Mouse (Mus musculus) heart, postnatal 25 days (tissue): ENCODE results near the gene Smr2. TPM values are rescaled to one million over a fixed set of nuclear protein-coding genes. Genes with fewer than 3 reads are reported as not detected.
"Not testable (repeated sequence)": the region's sequence is repeated elsewhere in the genome, so short reads cannot be mapped to it uniquely, and the experiment has no call there.

ENCODE experiments used
- DNase-seq: peaks from one replicate; pipeline ENCODE4 v3.0.0; 2022; ENCODE audit warnings: low spot score
- intact Hi-C: fragments of 180-260 bp; cut with DNase I; formaldehyde crosslinking; loops from one replicate; pipeline ENCODE4 v1.15.1; 2025
- total RNA-seq, 2 experiments: library from RNA; stranded (reverse); gene quantifications; 2 replicates each; pipeline ENCODE4 v1.2.3; 2021

Gene Smr2
- total RNA-seq = not detected

DNA sequence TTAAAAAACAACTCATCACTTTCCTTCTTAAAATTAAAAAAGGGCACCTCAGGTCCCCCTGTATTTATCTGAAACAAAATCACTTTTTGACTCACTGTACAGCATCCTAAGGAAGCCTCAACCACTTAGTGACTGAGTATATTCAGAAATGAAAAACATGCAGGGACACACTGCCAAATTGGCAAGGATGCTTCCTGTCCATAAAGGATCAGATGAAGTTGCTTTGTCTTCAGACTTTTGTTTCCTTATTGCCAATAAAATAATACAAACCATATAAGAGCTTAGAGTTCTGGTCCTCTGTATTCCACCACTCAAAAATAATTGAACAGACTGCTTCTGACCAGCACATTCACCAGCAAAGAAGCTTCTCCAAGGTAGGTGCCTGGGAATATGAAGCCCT lies at the start of gene Smr2:
Smr2 (plus strand) TSS at position 301 of the 400 bp plus-strand sequence.
- intact Hi-C loops, DNase-seq: not testable (repeated sequence)

DNA sequence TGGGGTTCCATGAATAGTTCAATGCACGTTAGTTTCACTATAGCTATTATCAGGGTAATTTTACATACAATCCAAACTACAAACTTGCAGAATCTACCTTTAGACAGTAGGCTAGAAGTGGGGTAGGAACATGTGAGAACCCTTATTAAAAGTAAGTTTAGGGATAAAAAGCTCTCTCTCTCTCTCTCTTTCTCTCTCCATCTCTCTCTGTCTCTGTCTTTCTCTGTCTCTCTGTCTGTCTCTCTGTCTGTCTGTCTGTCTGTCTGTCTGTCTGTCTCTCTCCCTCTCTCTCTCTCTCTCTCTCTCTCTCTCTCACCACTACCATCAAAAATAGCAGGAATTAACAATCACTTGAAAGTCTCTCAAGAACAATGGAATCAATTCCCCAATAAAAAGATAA lies 25.1 kb downstream of the Smr2 start, which contains the start of gene Gm11116:
Gm11116 (minus strand) TSS at position 101 of the 400 bp plus-strand sequence.
- intact Hi-C loops = no loop called here
- no peak for DNase-seq

DNA sequence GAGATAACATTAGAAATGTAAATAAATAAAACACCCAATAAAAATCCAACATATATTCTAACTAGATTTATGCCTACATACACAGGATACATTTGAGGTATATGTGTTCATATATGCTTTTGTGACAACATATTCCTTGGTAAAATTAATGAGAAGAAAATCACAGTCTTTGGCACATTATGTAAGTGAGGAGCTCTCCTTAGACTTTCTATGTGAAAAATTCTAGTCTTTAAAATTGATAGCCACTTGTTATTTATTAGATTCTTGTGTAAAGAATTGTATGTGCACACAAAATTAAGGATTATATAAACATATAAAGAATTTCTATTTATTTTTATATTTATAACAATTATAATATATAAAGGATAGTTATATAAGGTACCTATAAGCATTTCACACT lies 67.6 kb downstream of the Smr2 start, which contains the start of gene Gm11115:
Gm11115 (minus strand) TSS at position 101 of the 400 bp plus-strand sequence.
- intact Hi-C loops = no loop called here
- no peak for DNase-seq

Other genes with a start within 250 kb of the Smr2 start
- gene Odam, start 201.5 kb upstream of the Smr2 start, total RNA-seq = not detected
- not detected for gene Csn3, start 161.0 kb upstream of the Smr2 start, total RNA-seq
- gene 2310003L06Rik, start 117.1 kb upstream of the Smr2 start, total RNA-seq = not detected
- not detected for gene Gm28434, start 117.0 kb upstream of the Smr2 start, total RNA-seq
- gene Cabs1, start 107.1 kb upstream of the Smr2 start, total RNA-seq = not detected
- gene Smr3a, start 84.0 kb upstream of the Smr2 start, total RNA-seq = not detected
- not detected for gene Gm11116, start 25.0 kb downstream of the Smr2 start, total RNA-seq
- gene Gm11115, start 67.5 kb downstream of the Smr2 start, total RNA-seq = not detected
- not detected for gene Gm7714, start 182.4 kb downstream of the Smr2 start, total RNA-seq
- not detected for gene Prol1, start 230.8 kb downstream of the Smr2 start, total RNA-seq